Mouse (Mus musculus) mouse trophoblast stem cell (cell line): ENCODE data around the gene Tmcc3.
"Not testable (repeated sequence)": the region's sequence is repeated elsewhere in the genome, so short reads cannot be mapped to it uniquely, and the experiment has no call there.

ENCODE experiments used
- in situ Hi-C, 2 experiments: fragments of 300-500 bp; cut with MseI, MboI; formaldehyde crosslinking; loops; 2 replicates in 1 of 2; 3 replicates in 1 of 2; pipeline ENCODE4 v1.15.1; 2025

Tmcc3 gene

GRCm38 (mm10) chr10:94575958-94576357 is 264.2 kb downstream of the Tmcc3 start:
- in situ Hi-C loops, result no loop called here

GRCm38 (mm10) chr10:94578870-94579269 is 267.1 kb downstream of the Tmcc3 start:
- in situ Hi-C loops, result no loop called here

GRCm38 (mm10) chr10:94581384-94581783 is 269.6 kb downstream of the Tmcc3 start:
- in situ Hi-C loops, result no loop called here

- in situ Hi-C loops, result no loop called here
Observed at GRCm38 (mm10) chr10:94583714-94584113, 272.0 kb downstream of the Tmcc3 start.

GRCm38 (mm10) chr10:94584851-94585359 is 273.2 kb downstream of the Tmcc3 start:
- in situ Hi-C loops, result no loop called here

- in situ Hi-C loops, result no loop called here
Observed at GRCm38 (mm10) chr10:94585819-94586218, 274.1 kb downstream of the Tmcc3 start.

GRCm38 (mm10) chr10:94588976-94589375 is 277.2 kb downstream of the Tmcc3 start:
- in situ Hi-C loops, result no loop called here

GRCm38 (mm10) chr10:94595705-94596104 is 284.0 kb downstream of the Tmcc3 start:
- in situ Hi-C loops, result no loop called here

- in situ Hi-C loops, result not testable (repeated sequence)
Observed at GRCm38 (mm10) chr10:94599846-94600245, 288.1 kb downstream of the Tmcc3 start.

GRCm38 (mm10) chr10:94601034-94601433 is 289.3 kb downstream of the Tmcc3 start:
- in situ Hi-C loops, result no loop called here

GRCm38 (mm10) chr10:94605491-94605890 is 293.7 kb downstream of the Tmcc3 start:
- in situ Hi-C loops, result no loop called here

GRCm38 (mm10) chr10:94609309-94609777 is 297.6 kb downstream of the Tmcc3 start:
- in situ Hi-C loops, result no loop called here

GRCm38 (mm10) chr10:94611228-94611968 is 299.6 kb downstream of the Tmcc3 start:
- in situ Hi-C loops, result no loop called here

GRCm38 (mm10) chr10:94611969-94612440 is 300.3 kb downstream of the Tmcc3 start:
- in situ Hi-C loops, result no loop called here

GRCm38 (mm10) chr10:94619586-94619985 is 307.8 kb downstream of the Tmcc3 start:
- in situ Hi-C loops, result no loop called here

- in situ Hi-C loops, result loop anchor here (5.0 to 10.0 kb wide), 2 partner anchors 334 to 342 kb away; no protein-coding TSS in a partner anchor
Observed at GRCm38 (mm10) chr10:94620561-94620960, 308.8 kb downstream of the Tmcc3 start.

GRCm38 (mm10) chr10:94621420-94622225 is 309.9 kb downstream of the Tmcc3 start:
- in situ Hi-C loops, result loop anchor here (5.0 to 10.0 kb wide), 2 partner anchors 333 to 341 kb away; no protein-coding TSS in a partner anchor

GRCm38 (mm10) chr10:94622281-94622680 is 310.5 kb downstream of the Tmcc3 start:
- in situ Hi-C loops, result loop anchor here (5.0 to 10.0 kb wide), 2 partner anchors 333 to 340 kb away; no protein-coding TSS in a partner anchor

GRCm38 (mm10) chr10:94622828-94623227 is 311.1 kb downstream of the Tmcc3 start:
- in situ Hi-C loops, result loop anchor here (5.0 to 10.0 kb wide), 2 partner anchors 332 to 339 kb away; no protein-coding TSS in a partner anchor

GRCm38 (mm10) chr10:94623617-94624016 is 311.9 kb downstream of the Tmcc3 start:
- in situ Hi-C loops, result loop anchor here (5.0 to 10.0 kb wide), 2 partner anchors 331 to 339 kb away; no protein-coding TSS in a partner anchor

- in situ Hi-C loops, result loop anchor here in 1 of 2 experiments (10.0 kb wide), 1 partner anchor 330 kb away; no protein-coding TSS in a partner anchor
Observed at GRCm38 (mm10) chr10:94625036-94625435, 313.3 kb downstream of the Tmcc3 start.

GRCm38 (mm10) chr10:94625606-94626005 is 313.9 kb downstream of the Tmcc3 start:
- in situ Hi-C loops, result loop anchor here in 1 of 2 experiments (10.0 kb wide), 1 partner anchor 329 kb away; no protein-coding TSS in a partner anchor
